Mouse (Mus musculus): Measurements from ENCODE around the gene Gtpbp6. TPM values are rescaled to one million over a fixed set of nuclear protein-coding genes. Genes with fewer than 3 reads are reported as not detected.
A peak's percentile ranks its signal among the peaks of the same experiment; 100 is the strongest.
"Not testable (repeated sequence)": the region's sequence is repeated elsewhere in the genome, so short reads cannot be mapped to it uniquely, and the experiment has no call there.

Gtpbp6 gene
- polyA plus RNA-seq (2016; fragmentation: Nextera tagmentation; extraction: Ambion mirVana) = 41.7 and 42.5 TPM in 2 replicates

- H3K36me3 ChIP-seq = peaks cover 44% of the 10 kb centered on the region
- peaks cover 17% of the 10 kb centered on the region for H3K4me1 ChIP-seq (replicated peaks)
- H3K27me3 ChIP-seq = no peaks in the 10 kb centered on the region; the same call in 1 of the 2 replicates
- H3K4me3 ChIP-seq (replicated peaks) = peak within 1 kb of the TSS; percentile 79
- H3K4me2 ChIP-seq = peak within 1 kb of the TSS; percentile 93
- ATAC-seq (ENCODE audit: insufficient number of reproducible peaks, insufficient read depth, low FRiP score, low TSS enrichment, low read depth) = peak; percentile 89
- H3K9me3 ChIP-seq = peaks cover 3% of the 10 kb centered on the region; the same call in 1 of the 2 replicates
- under 1% methylated on average over 71 of the region's 71 CpGs for WGBS
- H3K27ac ChIP-seq = peak within 1 kb of the TSS; percentile 98
- peak within 1 kb of the TSS; percentile 83 for H3K9ac ChIP-seq (replicated peaks)
Observed at GRCm38 (mm10) chr5:110107581-110108304, at the start of gene Gtpbp6. TSS of gene Gtpbp6 (minus strand) at chr5:110108197.

- Histone ChIP-seq H3K36me3 (peaks cover 69% of the 10 kb centered on the region), H3K27me3 (no peaks in the 10 kb centered on the region), H3K4me3 (replicated peaks) (no peak overlapping the region), H3K9ac (replicated peaks) (no peak overlapping the region), H3K27ac (no peak overlapping the region), H3K4me1 (replicated peaks) (no peaks in the 10 kb centered on the region), H3K4me2 (no peak overlapping the region), H3K9me3 (no peaks in the 10 kb centered on the region)
- WGBS = 85% methylated on average over 5 of the region's 5 CpGs
- no peak for ATAC-seq (ENCODE audit: insufficient number of reproducible peaks, insufficient read depth, low FRiP score, low TSS enrichment, low read depth)
Observed at GRCm38 (mm10) chr5:110143007-110143406, 35.0 kb upstream of the Gtpbp6 start.

GRCm38 (mm10) chr5:110142309-110142708, 34.3 kb upstream of the Gtpbp6 start:
- no peak overlapping the region for H3K4me3 ChIP-seq (replicated peaks)
- H3K36me3 ChIP-seq = peaks cover 66% of the 10 kb centered on the region
- H3K4me1 ChIP-seq (replicated peaks) = no peaks in the 10 kb centered on the region
- WGBS = 92% methylated on average over 2 of the region's 2 CpGs
- no peak for ATAC-seq (ENCODE audit: insufficient number of reproducible peaks, insufficient read depth, low FRiP score, low TSS enrichment, low read depth)
- H3K27me3 ChIP-seq = no peaks in the 10 kb centered on the region
- no peak overlapping the region for H3K9ac ChIP-seq (replicated peaks)
- H3K4me2 ChIP-seq = no peak overlapping the region
- H3K27ac ChIP-seq = no peak overlapping the region
- H3K9me3 ChIP-seq = no peaks in the 10 kb centered on the region

GRCm38 (mm10) chr5:110140424-110140823, 32.4 kb upstream of the Gtpbp6 start:
- H3K27ac ChIP-seq = no peak overlapping the region
- no peaks in the 10 kb centered on the region for H3K27me3 ChIP-seq
- H3K4me3 ChIP-seq (replicated peaks) = no peak overlapping the region
- no peak overlapping the region for H3K9ac ChIP-seq (replicated peaks)
- no peak overlapping the region for H3K4me2 ChIP-seq
- 92% methylated on average over 7 of the region's 7 CpGs for WGBS
- H3K4me1 ChIP-seq (replicated peaks) = no peaks in the 10 kb centered on the region; the same call in 1 of the 2 replicates
- ATAC-seq (ENCODE audit: insufficient number of reproducible peaks, insufficient read depth, low FRiP score, low TSS enrichment, low read depth) = no peak
- H3K36me3 ChIP-seq = peaks cover 50% of the 10 kb centered on the region
- H3K9me3 ChIP-seq = no peaks in the 10 kb centered on the region

- Histone ChIP-seq H3K36me3 (peaks cover 39% of the 10 kb centered on the region), H3K27ac (no peak overlapping the region), H3K4me3 (replicated peaks) (no peak overlapping the region), H3K4me1 (replicated peaks) (no peaks in the 10 kb centered on the region; the same call in 1 of the 2 replicates), H3K4me2 (no peak overlapping the region), H3K9me3 (peaks cover 5% of the 10 kb centered on the region; the same call in 1 of the 2 replicates), H3K9ac (replicated peaks) (no peak overlapping the region), H3K27me3 (no peaks in the 10 kb centered on the region)
- no peak for ATAC-seq (ENCODE audit: insufficient number of reproducible peaks, insufficient read depth, low FRiP score, low TSS enrichment, low read depth)
- WGBS = 92% methylated on average over 3 of the region's 3 CpGs
Observed at GRCm38 (mm10) chr5:110139325-110139724, 31.3 kb upstream of the Gtpbp6 start.

GRCm38 (mm10) chr5:110137816-110138215, 29.8 kb upstream of the Gtpbp6 start:
- H3K27ac ChIP-seq = no peak overlapping the region
- H3K4me1 ChIP-seq (replicated peaks) = no peaks in the 10 kb centered on the region; the same call in 1 of the 2 replicates
- no peak overlapping the region for H3K9ac ChIP-seq (replicated peaks)
- no peak overlapping the region for H3K4me3 ChIP-seq (replicated peaks)
- no peaks in the 10 kb centered on the region for H3K27me3 ChIP-seq
- no peak overlapping the region for H3K4me2 ChIP-seq
- H3K9me3 ChIP-seq = peaks cover 15% of the 10 kb centered on the region
- ATAC-seq (ENCODE audit: insufficient number of reproducible peaks, insufficient read depth, low FRiP score, low TSS enrichment, low read depth) = no peak
- 96% methylated on average over 3 of the region's 3 CpGs for WGBS
- H3K36me3 ChIP-seq = peaks cover 28% of the 10 kb centered on the region

- H3K4me2 ChIP-seq = peak overlapping the region; percentile 82
- ATAC-seq (ENCODE audit: insufficient number of reproducible peaks, insufficient read depth, low FRiP score, low TSS enrichment, low read depth) = no peak
- peaks cover 20% of the 10 kb centered on the region for H3K9me3 ChIP-seq
- H3K4me1 ChIP-seq (replicated peaks) = no peaks in the 10 kb centered on the region; the same call in 1 of the 2 replicates
- no peaks in the 10 kb centered on the region for H3K27me3 ChIP-seq
- H3K4me3 ChIP-seq (replicated peaks) = peak overlapping the region; percentile 82
- WGBS = 5% methylated on average over 18 of the region's 18 CpGs
- peaks cover 15% of the 10 kb centered on the region for H3K36me3 ChIP-seq
- H3K27ac ChIP-seq = peak overlapping the region; percentile 23; the same call in 1 of the 2 replicates
- peak overlapping the region; percentile 73 for H3K9ac ChIP-seq (replicated peaks)
Observed at GRCm38 (mm10) chr5:110136087-110136464, 28.1 kb upstream of the Gtpbp6 start.

GRCm38 (mm10) chr5:110135293-110136086, 27.5 kb upstream of the Gtpbp6 start, which contains the start of gene Chfr:
TSS of gene Chfr (plus strand) at chr5:110135842.
- Histone ChIP-seq H3K27me3 (no peaks in the 10 kb centered on the region), H3K4me3 (replicated peaks) (peak within 1 kb of the TSS; percentile 82), H3K9me3 (peaks cover 20% of the 10 kb centered on the region), H3K27ac (peak within 1 kb of the TSS; percentile 45), H3K9ac (replicated peaks) (peak within 1 kb of the TSS; percentile 73), H3K36me3 (peaks cover 19% of the 10 kb centered on the region), H3K4me1 (replicated peaks) (no peaks in the 10 kb centered on the region; the same call in 1 of the 2 replicates), H3K4me2 (peak within 1 kb of the TSS; percentile 82)
- ATAC-seq (ENCODE audit: insufficient number of reproducible peaks, insufficient read depth, low FRiP score, low TSS enrichment, low read depth) = peak; percentile 98
- 4% methylated on average over 46 of the region's 46 CpGs for WGBS

GRCm38 (mm10) chr5:110122380-110122779, 14.4 kb upstream of the Gtpbp6 start:
- not testable (repeated sequence) for H3K4me3 ChIP-seq (replicated peaks); H3K4me2 ChIP-seq; ATAC-seq (ENCODE audit: insufficient number of reproducible peaks, insufficient read depth, low FRiP score, low TSS enrichment, low read depth); H3K9me3 ChIP-seq; H3K27me3 ChIP-seq; H3K4me1 ChIP-seq (replicated peaks); H3K27ac ChIP-seq; H3K9ac ChIP-seq (replicated peaks)
- H3K36me3 ChIP-seq = peaks cover 55% of the 10 kb centered on the region
- 90% methylated on average over 3 of the region's 3 CpGs for WGBS

GRCm38 (mm10) chr5:110109991-110110441, 2.0 kb upstream of the Gtpbp6 start, which contains the start of gene Zfp605:
TSS of gene Zfp605 (plus strand) at chr5:110110092.
- Histone ChIP-seq H3K36me3 (peaks cover 31% of the 10 kb centered on the region), H3K27me3 (no peaks in the 10 kb centered on the region), H3K4me3 (replicated peaks) (peak within 1 kb of the TSS; percentile 50), H3K4me1 (replicated peaks) (peaks cover 17% of the 10 kb centered on the region), H3K9ac (replicated peaks) (peak within 1 kb of the TSS; percentile 55), H3K9me3 (peaks cover under 1% of the 10 kb centered on the region; the same call in 1 of the 2 replicates), H3K4me2 (peak within 1 kb of the TSS; percentile 63), H3K27ac (peak within 1 kb of the TSS; percentile 31; the same call in 1 of the 2 replicates)
- ATAC-seq (ENCODE audit: insufficient number of reproducible peaks, insufficient read depth, low FRiP score, low TSS enrichment, low read depth) = peak; percentile 30
- 3% methylated on average over 12 of the region's 12 CpGs for WGBS

GRCm38 (mm10) chr5:110108305-110108628, 270 bp upstream of the Gtpbp6 start:
- peak overlapping the region; percentile 79 for H3K4me3 ChIP-seq (replicated peaks)
- peaks cover 3% of the 10 kb centered on the region; the same call in 1 of the 2 replicates for H3K9me3 ChIP-seq
- peak overlapping the region; percentile 98 for H3K27ac ChIP-seq
- no peak for ATAC-seq (ENCODE audit: insufficient number of reproducible peaks, insufficient read depth, low FRiP score, low TSS enrichment, low read depth)
- WGBS = 0% methylated on average over 7 of the region's 7 CpGs
- peaks cover 44% of the 10 kb centered on the region for H3K36me3 ChIP-seq
- peaks cover 17% of the 10 kb centered on the region for H3K4me1 ChIP-seq (replicated peaks)
- no peak overlapping the region for H3K9ac ChIP-seq (replicated peaks)
- no peaks in the 10 kb centered on the region for H3K27me3 ChIP-seq
- H3K4me2 ChIP-seq = peak overlapping the region; percentile 93

All from limb, embryonic 12.5 days (tissue).